Mouse (Mus musculus) bone marrow, adult 2 months (tissue): ENCODE measurements around the gene Cnr2. TPM values are rescaled to one million over a fixed set of nuclear protein-coding genes. Genes with fewer than 3 reads are reported as not detected.
A peak's percentile ranks its signal among the peaks of the same experiment; 100 is the strongest.

Source experiments
- H3K27ac ChIP-seq: fragments of 200-500 bp; 2 replicates; pipeline ENCODE4 v1.5.1; 2012; ENCODE audit warnings: low read depth, mild to moderate bottlenecking, control low read depth, inconsistent platforms, low read length; ENCODE audit not compliant: control insufficient read depth, poor library complexity, insufficient read depth
- H3K4me1 ChIP-seq: fragments of 200-500 bp; 2 replicates; pipeline ENCODE4 v1.6.1; 2011; ENCODE audit warnings: low read length; ENCODE audit not compliant: control insufficient read depth, insufficient read depth
- H3K4me3 ChIP-seq: fragments of 200-500 bp; replicated peaks from 2 replicates; pipeline ENCODE3; 2011; ENCODE audit warnings: mild to moderate bottlenecking, low read depth, low read length, control low read depth; ENCODE audit not compliant: control insufficient read depth
- CTCF ChIP-seq: fragments of 200-500 bp; IDR thresholded peaks from 2 replicates; pipeline ENCODE4 v1.5.1; 2011; ENCODE audit warnings: low read length, control low read depth; ENCODE audit not compliant: control insufficient read depth, insufficient read depth
- POLR2A ChIP-seq: fragments of 200-500 bp; IDR thresholded peaks from 2 replicates; pipeline ENCODE4 v1.6.1; 2011; ENCODE audit warnings: low read depth, mild to moderate bottlenecking, control low read depth, low read length, borderline replicate concordance; ENCODE audit not compliant: control insufficient read depth
- WGBS: fragments of 180-500 bp; shearing (Covaris S2); methylation state at CpG from one replicate; pipeline ENCODE4 v1.1.7; 2018; 5-methylcytosine and 5-hydroxymethylcytosine counted together
- polyA plus RNA-seq: library from polyadenylated mRNA; stranded (reverse); fragments of >200 nt; gene quantifications from 2 replicates; pipeline ENCODE4 v1.2.4, GENCODE M21; 2011; ENCODE audit warnings: low replicate concordance; ENCODE audit not compliant: missing spikeins, insufficient read depth, insufficient read length

The Cnr2 gene
- polyA plus RNA-seq, 1 experiment = 12.2 TPM

GRCm38 (mm10) chr4:135920304-135921241, 25.4 kb downstream of the Cnr2 start, which contains the start of gene Fuca1:
TSS of gene Fuca1 (plus strand) at chr4:135920735.
- Histone ChIP-seq H3K4me1 (peaks cover 6% of the 10 kb centered on the region), H3K27ac (peak within 1 kb of the TSS; percentile 71), H3K4me3 (peak within 1 kb of the TSS; percentile 97)
- TF ChIP-seq POLR2A = peak; percentile 67; the same call in 1 of the 2 replicates
- TF ChIP-seq CTCF = peak; percentile 82
- WGBS = under 1% methylated on average over 60 of the region's 60 CpGs

DNA sequence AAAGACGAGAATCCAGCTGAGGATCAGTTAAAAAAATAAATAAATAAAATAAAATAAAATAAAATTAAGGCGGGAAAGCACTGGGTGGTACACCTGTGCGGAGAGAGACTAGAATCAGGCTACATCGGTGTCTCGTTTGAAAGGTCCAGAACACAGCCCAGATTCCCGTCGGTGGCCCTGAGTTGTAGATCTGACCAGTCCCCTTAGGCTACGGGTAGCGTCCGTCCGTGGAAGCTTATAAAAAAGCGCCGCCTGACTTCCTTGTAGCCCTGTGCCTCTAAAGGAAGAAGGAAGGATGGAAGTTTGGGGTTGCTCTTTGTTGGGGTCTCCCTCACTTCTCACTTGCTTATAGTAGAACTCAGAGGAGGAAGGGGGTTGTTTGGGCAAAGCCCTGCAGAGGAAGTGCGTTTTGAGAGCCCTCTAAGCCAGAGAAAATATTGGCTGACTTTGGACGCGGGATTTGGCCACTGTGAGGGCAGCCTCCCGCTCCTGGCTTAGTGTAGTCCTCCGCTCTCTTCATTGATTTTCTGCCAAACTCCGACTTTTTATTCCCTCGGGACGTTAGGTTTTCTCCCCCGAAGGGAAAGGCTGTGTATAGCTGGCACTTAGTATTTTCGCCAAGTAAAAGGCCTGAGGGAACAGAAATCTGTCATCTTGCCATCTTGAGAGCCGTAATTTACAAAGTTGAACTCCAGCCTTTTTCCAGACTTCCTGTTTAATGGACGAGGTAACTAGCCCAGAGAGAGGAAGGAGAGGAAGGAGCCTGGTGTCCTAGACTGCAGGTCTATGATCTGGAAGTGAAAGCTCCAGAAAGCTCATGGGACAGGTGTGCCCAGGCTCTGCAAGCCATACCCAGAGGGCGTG, 26.3 kb downstream of the Cnr2 start:
- TF ChIP-seq POLR2A (no peak), CTCF (no peak)
- Histone ChIP-seq H3K4me3 (peak overlapping the region; percentile 97), H3K27ac (peak overlapping the region; percentile 71), H3K4me1 (peaks cover 6% of the 10 kb centered on the region)
- 2% methylated on average over 26 of the region's 26 CpGs for WGBS

DNA sequence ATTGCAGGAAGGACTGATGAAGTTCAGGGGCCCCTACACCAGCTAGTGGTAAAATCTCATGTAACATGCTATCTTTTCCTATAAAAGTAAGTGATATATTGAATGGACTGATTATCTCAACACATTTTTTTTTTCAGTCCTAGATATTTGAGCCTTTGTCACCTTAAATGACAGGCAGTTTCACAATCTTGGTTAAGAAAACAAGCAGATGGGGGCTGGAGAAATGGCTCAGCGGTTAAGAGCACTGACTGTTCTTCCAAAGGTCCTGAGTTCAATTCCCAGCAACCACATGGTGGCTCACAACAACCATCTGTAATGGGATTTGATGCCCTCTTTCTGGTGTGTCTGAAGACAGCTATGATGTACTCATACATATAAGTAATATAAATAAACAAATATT, 27.0 kb downstream of the Cnr2 start:
- 45% methylated on average over 1 of the region's 1 CpGs for WGBS
- Histone ChIP-seq H3K27ac (no peak overlapping the region), H3K4me1 (peaks cover 6% of the 10 kb centered on the region), H3K4me3 (no peak overlapping the region)
- TF ChIP-seq CTCF = no peak
- TF ChIP-seq POLR2A = no peak

DNA sequence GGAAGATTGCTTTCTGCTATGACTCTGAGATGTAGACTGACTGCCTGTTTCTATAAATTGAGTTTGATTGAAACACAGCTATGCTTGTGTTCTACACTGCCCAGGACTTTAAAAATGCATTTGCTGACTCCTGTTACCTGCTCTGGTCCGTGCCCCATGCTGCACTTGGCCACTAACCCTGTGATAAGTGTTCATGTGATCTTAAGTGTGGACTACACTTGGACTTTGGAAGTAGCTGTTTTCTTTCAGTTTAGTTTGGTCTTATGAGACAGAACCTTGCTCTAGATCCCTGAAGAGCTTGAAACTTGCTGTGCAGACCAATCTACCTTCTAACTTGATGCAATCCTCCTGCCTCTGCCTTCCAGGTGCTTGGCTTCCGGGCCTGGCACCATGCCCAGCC, 29.2 kb downstream of the Cnr2 start:
- 84% methylated on average over 2 of the region's 2 CpGs for WGBS
- Histone ChIP-seq H3K27ac (no peak overlapping the region), H3K4me3 (no peak overlapping the region), H3K4me1 (peaks cover under 1% of the 10 kb centered on the region; the same call in 1 of the 2 replicates)
- no peak for TF ChIP-seq POLR2A
- no peak for TF ChIP-seq CTCF

GRCm38 (mm10) chr4:135925341-135925740, 30.1 kb downstream of the Cnr2 start:
- TF ChIP-seq POLR2A = no peak
- 69% methylated on average over 5 of the region's 5 CpGs for WGBS
- Histone ChIP-seq H3K4me1 (no peaks in the 10 kb centered on the region; the same call in 1 of the 2 replicates), H3K4me3 (no peak overlapping the region), H3K27ac (no peak overlapping the region)

- WGBS = 79% methylated on average over 10 of the region's 10 CpGs
- Histone ChIP-seq H3K27ac (no peak overlapping the region), H3K4me3 (no peak overlapping the region), H3K4me1 (no peaks in the 10 kb centered on the region; the same call in 1 of the 2 replicates)
- TF ChIP-seq CTCF (no peak), POLR2A (no peak)
Observed at GRCm38 (mm10) chr4:135926195-135926808, 31.1 kb downstream of the Cnr2 start.

- H3K4me1 ChIP-seq = no peaks in the 10 kb centered on the region; the same call in 1 of the 2 replicates
- WGBS = 89% methylated on average over 3 of the region's 3 CpGs
- TF ChIP-seq POLR2A (no peak), CTCF (no peak)
- H3K27ac ChIP-seq = no peak overlapping the region
- H3K4me3 ChIP-seq = no peak overlapping the region
Observed at GRCm38 (mm10) chr4:135926861-135927260, 31.7 kb downstream of the Cnr2 start.

- Histone ChIP-seq H3K27ac (no peak overlapping the region), H3K4me1 (no peaks in the 10 kb centered on the region; the same call in 1 of the 2 replicates), H3K4me3 (no peak overlapping the region)
- 93% methylated on average over 9 of the region's 9 CpGs for WGBS
- TF ChIP-seq POLR2A = no peak
Observed at GRCm38 (mm10) chr4:135928376-135928775, 33.2 kb downstream of the Cnr2 start.
